Mouse (Mus musculus) forebrain, embryonic 10.5 days (tissue): ENCODE measurements around the gene Lgi4. TPM values are rescaled to one million over a fixed set of nuclear protein-coding genes. Genes with fewer than 3 reads are reported as not detected.

ENCODE experiments used
- DNase-seq: peaks from one replicate; pipeline ENCODE4 v3.0.0-alpha.2; 2017; ENCODE audit warnings: low spot score; ENCODE audit errors: extremely low spot score
- H3K27ac ChIP-seq: fragments of 300-500 bp; sonication (generic); 2 replicates; pipeline ENCODE4 v1.5.1; 2016; ENCODE audit warnings: mild to moderate bottlenecking
- H3K27me3 ChIP-seq: fragments of 300-500 bp; sonication (generic); 2 replicates; pipeline ENCODE4 v1.6.1; 2016; ENCODE audit warnings: mild to moderate bottlenecking; ENCODE audit not compliant: poor library complexity, severe bottlenecking
- H3K36me3 ChIP-seq: fragments of 300-500 bp; sonication (generic); replicated peaks from 2 replicates; pipeline ENCODE4 v1.6.1; 2016; ENCODE audit warnings: mild to moderate bottlenecking, moderate library complexity
- H3K4me1 ChIP-seq: fragments of 300-500 bp; sonication (generic); 2 replicates; pipeline ENCODE4 v1.6.1; 2016
- H3K4me3 ChIP-seq: fragments of 300-500 bp; sonication (generic); 2 replicates; pipeline ENCODE4 v1.5.1; 2016; ENCODE audit warnings: mild to moderate bottlenecking, moderate library complexity
- H3K9me3 ChIP-seq: fragments of 300-500 bp; sonication (generic); 2 replicates; pipeline ENCODE4 v1.6.1; 2016; ENCODE audit warnings: mild to moderate bottlenecking, moderate library complexity
- WGBS: fragments of 180-500 bp; shearing (Covaris S2); methylation state at CpG from one replicate; pipeline ENCODE4 v1.1.7; 2016; 5-methylcytosine and 5-hydroxymethylcytosine counted together
- microRNA-seq: library from miRNA; unstranded; fragments of <30 nt; microRNA quantifications from one replicate; pipeline ENCODE4, GENCODE M21; 2017
- polyA plus RNA-seq: library from polyadenylated mRNA; unstranded; fragments of >200 nt; fragmentation: Nextera tagmentation; extraction: Ambion mirVana; gene quantifications from 2 replicates; pipeline ENCODE4 v1.2.1, GENCODE M21; 2016

Gene Lgi4
- polyA plus RNA-seq, 1 experiment from 2014 or later: 0.68 TPM

- Histone ChIP-seq H3K4me3 (no peak overlapping the region), H3K36me3 (no peaks in the 10 kb centered on the region)
- WGBS: 85% methylated on average over 7 of the region's 7 CpGs
Measured at GRCm38 (mm10) chr7:31118486-31118885, 59.3 kb downstream of the Lgi4 start.

DNA sequence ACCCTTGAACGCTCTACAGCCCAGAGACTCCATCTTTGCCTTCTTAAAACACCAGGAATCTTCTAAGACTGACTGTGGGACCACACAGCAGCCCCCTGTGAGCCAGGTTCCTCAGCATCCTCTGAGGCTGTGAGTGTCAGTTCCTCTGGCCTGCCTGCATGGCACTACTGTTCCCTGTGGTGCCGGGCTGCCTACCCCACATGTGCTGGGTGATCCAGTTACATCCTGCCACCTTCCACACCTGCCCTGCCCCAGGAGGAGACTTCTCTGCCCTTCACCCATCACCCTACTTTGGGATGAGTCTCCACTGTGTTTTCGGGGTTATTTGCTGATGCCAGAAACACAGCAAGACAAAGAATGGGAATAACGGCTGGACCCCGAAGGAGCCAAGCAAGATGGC lies 60.4 kb downstream of the Lgi4 start:
- Histone ChIP-seq H3K27me3 (peaks cover 30% of the 10 kb centered on the region), H3K4me1 (peaks cover 24% of the 10 kb centered on the region), H3K36me3 (no peaks in the 10 kb centered on the region), H3K27ac (no peak overlapping the region), H3K4me3 (no peak overlapping the region), H3K9me3 (no peaks in the 10 kb centered on the region)
- no peak for DNase-seq
- 85% methylated on average over 5 of the region's 5 CpGs for WGBS

More at GRCm38 (mm10) chr7:31118486-31118885, 59.3 kb downstream of the Lgi4 start:
- Histone ChIP-seq H3K27ac (no peak overlapping the region), H3K9me3 (no peaks in the 10 kb centered on the region), H3K27me3 (peaks cover 32% of the 10 kb centered on the region), H3K4me1 (peaks cover 25% of the 10 kb centered on the region)
- no peak for DNase-seq

Small RNA genes lying within 50 kb of the gene (microRNA-seq; reads per million reads assigned to microRNA genes)
- not detected for gene Mir7050

Other genes with a start within 250 kb of the Lgi4 start
- not detected in 2 replicates for gene Ffar2, start 235.6 kb upstream of the Lgi4 start, polyA plus RNA-seq
- gene Ffar3, start 203.2 kb upstream of the Lgi4 start, polyA plus RNA-seq: not detected in 2 replicates
- not detected in 2 replicates for gene Ffar1, start 197.8 kb upstream of the Lgi4 start, polyA plus RNA-seq
- not detected in 2 replicates for gene Cd22, start 179.0 kb upstream of the Lgi4 start, polyA plus RNA-seq
- 0.35 and 0.38 TPM in 2 replicates for gene Mag, start 144.5 kb upstream of the Lgi4 start, polyA plus RNA-seq
- gene Hamp2, start 134.7 kb upstream of the Lgi4 start, polyA plus RNA-seq: not detected in 2 replicates
- gene Hamp, start 115.3 kb upstream of the Lgi4 start, polyA plus RNA-seq: not detected in 2 replicates
- 24.1 and 25.6 TPM in 2 replicates for gene Usf2, start 102.5 kb upstream of the Lgi4 start, polyA plus RNA-seq
- gene Lsr, start 85.9 kb upstream of the Lgi4 start, polyA plus RNA-seq: 41.9 and 45.9 TPM in 2 replicates
- gene Fam187b, start 85.6 kb upstream of the Lgi4 start, polyA plus RNA-seq: 2.1 and 2.3 TPM in 2 replicates
- 10.2 and 10.4 TPM in 2 replicates for gene Fxyd5, start 16.9 kb upstream of the Lgi4 start, polyA plus RNA-seq
- 0.36 and 1.1 TPM in 2 replicates for gene Fxyd7, start 7.9 kb upstream of the Lgi4 start, polyA plus RNA-seq
- gene Fxyd1, start 2.1 kb upstream of the Lgi4 start, polyA plus RNA-seq: 2.2 and 2.5 TPM in 2 replicates
- 1.9 and 2.8 TPM in 2 replicates for gene Fxyd3, start 17.4 kb downstream of the Lgi4 start, polyA plus RNA-seq
- gene Hpn, start 55.9 kb downstream of the Lgi4 start, polyA plus RNA-seq: 1.4 and 1.9 TPM in 2 replicates
- 0.25 and 0.55 TPM in 2 replicates for gene Scn1b, start 67.7 kb downstream of the Lgi4 start, polyA plus RNA-seq
- gene Gramd1a, start 96.6 kb downstream of the Lgi4 start, polyA plus RNA-seq: 74.5 and 79.7 TPM in 2 replicates
- not detected in 2 replicates for gene Scgb2b2, start 231.2 kb downstream of the Lgi4 start, polyA plus RNA-seq
- gene Scgb1b2, start 232.5 kb downstream of the Lgi4 start, polyA plus RNA-seq: not detected in 2 replicates